Mouse (Mus musculus) kidney, embryonic 15.5 days (tissue): ENCODE measurements around the gene Cyfip1. TPM values are rescaled to one million over a fixed set of nuclear protein-coding genes. Genes with fewer than 3 reads are reported as not detected.
"Not testable (repeated sequence)": the region's sequence is repeated elsewhere in the genome, so short reads cannot be mapped to it uniquely, and the experiment has no call there.

Experiments used
- ATAC-seq: fragments of 200-750 bp; cut with Nextera tagmentation; replicated peaks from 2 replicates; pipeline ENCODE4 v1.8.0; 2017; ENCODE audit warnings: moderate TSS enrichment; ENCODE audit not compliant: low FRiP score
- H3K27ac ChIP-seq: fragments of 300-500 bp; sonication (generic); 2 replicates; pipeline ENCODE4 v1.5.1; 2015; ENCODE audit warnings: mild to moderate bottlenecking, inconsistent platforms
- H3K27me3 ChIP-seq: fragments of 300-500 bp; sonication (generic); 2 replicates; pipeline ENCODE4 v1.6.1; 2015; ENCODE audit warnings: inconsistent platforms
- H3K36me3 ChIP-seq: fragments of 300-500 bp; sonication (generic); 2 replicates; pipeline ENCODE4 v1.6.1; 2015; ENCODE audit warnings: inconsistent platforms
- H3K4me1 ChIP-seq: fragments of 300-500 bp; sonication (generic); 2 replicates; pipeline ENCODE4 v1.6.1; 2015; ENCODE audit warnings: inconsistent platforms
- H3K4me2 ChIP-seq: fragments of 300-500 bp; sonication (generic); 2 replicates; pipeline ENCODE4 v1.6.1; 2015; ENCODE audit warnings: moderate library complexity, mild to moderate bottlenecking, inconsistent platforms
- H3K4me3 ChIP-seq: fragments of 300-500 bp; sonication (generic); replicated peaks from 2 replicates; pipeline ENCODE4 v1.5.1; 2015; ENCODE audit warnings: mild to moderate bottlenecking, inconsistent platforms
- H3K9ac ChIP-seq: fragments of 300-500 bp; sonication (generic); 2 replicates; pipeline ENCODE4 v1.6.1; 2015; ENCODE audit warnings: mild to moderate bottlenecking, inconsistent platforms
- H3K9me3 ChIP-seq: fragments of 300-500 bp; sonication (generic); replicated peaks from 2 replicates; pipeline ENCODE4 v1.6.1; 2016; ENCODE audit warnings: inconsistent platforms
- WGBS: fragments of 180-500 bp; shearing (Covaris S2); methylation state at CpG from one replicate; pipeline ENCODE4 v1.1.7; 2015; ENCODE audit warnings: mixed read lengths; 5-methylcytosine and 5-hydroxymethylcytosine counted together
- polyA plus RNA-seq: library from polyadenylated mRNA; unstranded; fragments of >200 nt; fragmentation: Nextera tagmentation; extraction: Ambion mirVana; gene quantifications from 2 replicates; pipeline ENCODE4 v1.2.1, GENCODE M21; 2015

The Cyfip1 gene
- polyA plus RNA-seq, 1 experiment from 2014 or later: 112 TPM

DNA sequence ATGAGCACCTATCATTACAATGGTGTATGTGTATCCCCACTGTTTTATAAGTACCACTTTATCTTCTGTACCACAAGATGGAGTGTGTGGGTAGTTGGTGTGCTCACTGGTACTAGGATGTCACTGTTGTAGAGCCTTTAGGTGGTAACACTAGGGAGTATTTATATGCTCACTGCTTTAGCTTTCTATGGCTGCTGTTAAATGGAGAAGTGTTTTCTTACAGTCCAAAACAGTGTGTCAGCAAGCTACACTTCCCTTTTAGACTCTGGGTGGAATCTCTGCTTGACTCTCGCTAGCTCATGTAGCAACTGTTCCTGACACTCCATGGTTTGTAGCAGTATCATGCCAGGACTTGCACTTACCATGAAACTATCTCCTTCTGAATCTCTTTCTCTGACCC lies 68.0 kb downstream of the Cyfip1 start:
- no peak overlapping the region for H3K4me3 ChIP-seq
- no peak overlapping the region for H3K4me2 ChIP-seq
- peaks cover 88% of the 10 kb centered on the region for H3K36me3 ChIP-seq
- no peak overlapping the region for H3K9ac ChIP-seq
- ATAC-seq: no peak
- WGBS: 92% methylated on average over 1 of the region's 1 CpGs
- no peak overlapping the region for H3K27ac ChIP-seq
- H3K9me3 ChIP-seq: no peaks in the 10 kb centered on the region
- no peaks in the 10 kb centered on the region for H3K27me3 ChIP-seq
- no peaks in the 10 kb centered on the region for H3K4me1 ChIP-seq

DNA sequence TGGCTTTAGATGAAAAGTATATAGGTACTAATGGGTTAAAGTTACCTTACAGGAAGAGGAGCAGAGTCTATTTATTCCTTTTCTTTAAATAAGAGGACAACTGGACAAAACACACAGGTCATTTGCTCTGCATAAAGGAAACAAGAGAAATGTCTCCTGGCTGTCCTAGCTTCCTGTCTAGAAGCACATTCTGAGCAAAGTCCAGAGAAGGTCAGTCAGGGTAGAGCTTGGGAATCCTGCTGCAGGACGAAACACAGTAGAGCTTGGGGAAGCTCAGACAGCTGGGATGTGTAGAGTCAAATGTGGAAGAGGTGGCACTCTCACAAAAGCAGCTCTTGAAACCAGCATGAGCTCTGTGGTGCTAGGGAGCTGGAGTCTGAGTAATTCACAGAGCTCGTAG lies 68.8 kb downstream of the Cyfip1 start:
- Histone ChIP-seq H3K27me3 (no peaks in the 10 kb centered on the region), H3K9me3 (no peaks in the 10 kb centered on the region), H3K4me1 (no peaks in the 10 kb centered on the region), H3K27ac (no peak overlapping the region), H3K36me3 (peaks cover 88% of the 10 kb centered on the region), H3K4me2 (no peak overlapping the region), H3K9ac (no peak overlapping the region), H3K4me3 (no peak overlapping the region)
- no peak for ATAC-seq
- WGBS: 65% methylated on average over 2 of the region's 2 CpGs

DNA sequence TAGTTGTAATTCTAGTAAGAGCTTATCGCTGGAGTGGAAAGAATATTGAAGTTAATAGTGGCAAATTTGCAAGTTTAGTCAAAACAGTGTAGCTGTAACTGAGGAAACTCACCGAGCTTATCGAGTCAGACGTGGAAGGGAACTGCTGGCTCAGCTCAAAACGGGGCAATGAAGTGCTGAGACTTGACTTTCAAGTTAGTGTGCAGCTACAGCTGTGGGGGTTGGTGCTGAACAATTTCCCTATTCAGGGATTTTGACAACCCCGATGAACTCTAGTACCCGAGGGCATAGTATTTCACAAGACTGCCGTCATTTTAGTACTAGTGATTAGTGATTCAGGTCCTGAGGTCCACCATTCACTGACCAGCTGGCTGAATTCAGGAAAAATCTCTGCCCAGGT lies 69.8 kb downstream of the Cyfip1 start:
- H3K4me1 ChIP-seq: no peaks in the 10 kb centered on the region
- peaks cover 88% of the 10 kb centered on the region for H3K36me3 ChIP-seq
- no peak overlapping the region for H3K4me2 ChIP-seq
- H3K4me3 ChIP-seq: no peak overlapping the region
- no peaks in the 10 kb centered on the region for H3K27me3 ChIP-seq
- ATAC-seq: no peak
- 70% methylated on average over 8 of the region's 8 CpGs for WGBS
- H3K27ac ChIP-seq: no peak overlapping the region
- H3K9me3 ChIP-seq: no peaks in the 10 kb centered on the region
- no peak overlapping the region for H3K9ac ChIP-seq

DNA sequence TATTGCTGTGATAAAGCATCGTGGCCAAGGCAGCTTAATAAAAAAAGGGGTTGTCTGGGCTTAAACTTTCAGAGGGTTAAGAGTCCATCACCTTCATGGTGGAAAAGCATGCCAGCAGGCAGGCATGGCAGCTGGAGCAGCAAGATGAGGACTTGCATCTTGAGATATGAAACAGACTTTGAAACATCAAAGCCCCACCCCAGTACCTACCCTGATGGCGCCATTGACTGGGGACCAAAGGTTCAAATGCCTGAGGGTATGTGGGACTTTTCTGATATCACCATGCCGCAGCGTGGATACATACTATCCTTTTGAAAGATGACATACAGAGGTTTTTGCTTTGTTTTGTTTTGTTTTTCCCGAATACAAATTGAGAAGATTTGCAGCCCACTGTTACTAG lies 70.6 kb downstream of the Cyfip1 start:
- Histone ChIP-seq H3K9me3 (no peaks in the 10 kb centered on the region), H3K9ac (no peak overlapping the region), H3K27me3 (no peaks in the 10 kb centered on the region), H3K4me1 (no peaks in the 10 kb centered on the region), H3K4me2 (no peak overlapping the region), H3K36me3 (peaks cover 89% of the 10 kb centered on the region), H3K27ac (no peak overlapping the region), H3K4me3 (no peak overlapping the region)
- WGBS: 95% methylated on average over 5 of the region's 5 CpGs
- no peak for ATAC-seq

DNA sequence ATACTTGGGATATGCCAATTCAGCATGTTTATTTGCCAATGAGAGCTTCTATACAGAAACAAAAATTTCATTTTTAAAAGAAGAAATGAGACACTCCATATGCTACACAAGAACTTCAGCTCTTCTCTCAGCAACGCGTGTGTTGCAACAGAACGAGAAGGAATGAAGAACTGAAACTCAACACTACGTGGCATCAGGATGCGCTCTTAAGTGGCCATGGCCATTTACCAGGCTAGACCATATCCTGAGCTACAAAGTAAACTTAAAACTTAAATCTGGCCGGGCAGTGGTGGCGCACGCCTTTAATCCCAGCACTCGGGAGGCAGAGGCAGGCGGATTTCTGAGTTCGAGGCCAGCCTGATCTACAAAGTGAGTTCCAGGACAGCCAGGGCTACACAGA lies 76.8 kb downstream of the Cyfip1 start:
- H3K9ac ChIP-seq, H3K27ac ChIP-seq, ATAC-seq, H3K4me3 ChIP-seq, H3K4me2 ChIP-seq, H3K9me3 ChIP-seq, H3K27me3 ChIP-seq, H3K4me1 ChIP-seq: not testable (repeated sequence)
- WGBS: 98% methylated on average over 11 of the region's 11 CpGs
- peaks cover 98% of the 10 kb centered on the region for H3K36me3 ChIP-seq

DNA sequence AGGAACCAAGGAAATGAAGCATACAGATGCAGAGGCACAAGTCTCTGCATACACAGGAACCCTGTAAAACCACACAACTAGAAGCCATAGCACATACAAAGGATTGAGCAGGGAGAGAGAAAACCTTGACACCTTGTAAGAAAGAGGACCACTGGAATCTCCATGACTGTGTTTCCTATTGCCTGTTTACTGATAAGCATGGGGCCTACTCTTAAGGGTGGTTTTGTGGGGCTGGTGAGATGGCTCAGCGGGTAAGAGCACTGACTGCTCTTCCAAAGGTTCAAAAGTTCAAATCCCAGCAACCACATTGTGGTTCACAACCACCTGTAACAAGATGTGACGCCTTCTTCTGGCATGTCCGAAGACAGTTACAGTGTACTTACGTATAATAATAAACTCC lies 85.7 kb downstream of the Cyfip1 start:
- Histone ChIP-seq H3K4me1 (no peaks in the 10 kb centered on the region), H3K27me3 (no peaks in the 10 kb centered on the region), H3K4me2 (no peak overlapping the region), H3K9me3 (no peaks in the 10 kb centered on the region), H3K36me3 (peaks cover 87% of the 10 kb centered on the region), H3K27ac (no peak overlapping the region), H3K4me3 (no peak overlapping the region), H3K9ac (no peak overlapping the region)
- 94% methylated on average over 4 of the region's 4 CpGs for WGBS
- ATAC-seq: no peak

DNA sequence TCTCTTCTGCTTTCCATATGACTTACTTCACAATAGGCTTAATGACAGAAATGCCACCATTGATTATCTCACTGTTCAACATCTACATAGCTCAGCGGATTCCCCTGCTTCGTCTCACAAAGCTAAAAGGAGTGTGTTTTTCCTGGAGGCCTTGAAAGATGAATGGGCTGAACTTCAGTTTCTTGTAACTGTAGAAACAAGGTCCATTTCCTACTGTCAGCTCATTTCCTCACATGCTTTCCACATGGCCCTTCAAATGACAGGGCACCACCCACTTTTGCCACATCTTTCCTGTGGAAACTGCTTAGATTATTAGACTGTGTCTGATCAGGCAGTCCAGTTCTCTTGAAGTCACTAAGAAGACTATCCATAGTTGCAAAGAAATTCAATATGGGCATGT lies 87.1 kb downstream of the Cyfip1 start:
- no peak overlapping the region for H3K4me2 ChIP-seq
- WGBS: 65% methylated on average over 2 of the region's 2 CpGs
- no peak overlapping the region for H3K27ac ChIP-seq
- H3K36me3 ChIP-seq: peaks cover 83% of the 10 kb centered on the region
- no peak overlapping the region for H3K4me3 ChIP-seq
- H3K4me1 ChIP-seq: no peaks in the 10 kb centered on the region
- no peaks in the 10 kb centered on the region for H3K27me3 ChIP-seq
- no peak for ATAC-seq
- no peaks in the 10 kb centered on the region for H3K9me3 ChIP-seq
- H3K9ac ChIP-seq: no peak overlapping the region

DNA sequence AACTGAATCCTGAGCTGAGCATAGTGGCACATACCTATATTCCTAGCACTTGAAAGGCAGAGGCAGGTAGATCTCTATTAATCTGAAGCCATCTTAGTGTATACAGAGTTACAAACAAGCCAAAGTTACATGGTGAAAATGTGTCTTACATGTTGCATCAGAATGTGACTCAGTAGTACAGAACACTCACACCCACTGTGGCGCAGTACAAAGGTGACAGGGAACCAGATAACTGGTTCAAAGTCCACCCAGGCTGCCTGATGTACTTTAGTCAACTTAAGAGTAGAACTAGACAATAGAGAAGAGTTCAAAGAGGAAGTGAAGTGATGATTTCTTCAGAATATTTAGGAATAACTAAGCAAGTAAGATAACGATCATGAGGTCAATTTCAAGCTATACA lies 93.5 kb downstream of the Cyfip1 start:
- 94% methylated on average over 2 of the region's 2 CpGs for WGBS
- Histone ChIP-seq H3K36me3 (peaks cover 51% of the 10 kb centered on the region), H3K4me2 (no peak overlapping the region), H3K4me1 (no peaks in the 10 kb centered on the region), H3K27me3 (no peaks in the 10 kb centered on the region), H3K4me3 (no peak overlapping the region), H3K9ac (no peak overlapping the region), H3K27ac (no peak overlapping the region), H3K9me3 (no peaks in the 10 kb centered on the region)
- ATAC-seq: no peak

DNA sequence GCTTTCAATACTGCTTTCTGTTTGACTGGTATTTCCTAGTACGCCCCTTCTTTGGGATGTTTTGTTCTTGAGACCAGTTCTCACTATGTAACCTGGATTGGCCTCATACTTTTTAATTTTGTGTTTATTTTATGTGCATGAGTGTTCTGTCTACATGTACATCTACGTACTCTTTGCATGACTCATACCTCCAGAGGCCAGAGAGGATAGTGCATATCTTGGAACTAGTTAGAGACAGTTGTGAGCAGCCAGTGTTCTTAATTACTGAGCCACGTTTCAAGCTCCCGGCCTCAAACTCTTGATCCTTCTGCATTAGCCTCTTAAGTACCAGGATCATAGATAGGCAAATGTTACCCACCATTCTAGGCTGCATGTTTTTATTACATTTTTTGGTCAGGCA lies 96.8 kb downstream of the Cyfip1 start:
- H3K27ac ChIP-seq: no peak overlapping the region
- no peak overlapping the region for H3K9ac ChIP-seq
- WGBS: 93% methylated on average over 4 of the region's 4 CpGs
- H3K4me2 ChIP-seq: no peak overlapping the region
- H3K4me3 ChIP-seq: no peak overlapping the region
- peaks cover 40% of the 10 kb centered on the region for H3K36me3 ChIP-seq
- H3K9me3 ChIP-seq: no peaks in the 10 kb centered on the region
- H3K4me1 ChIP-seq: no peaks in the 10 kb centered on the region
- no peak for ATAC-seq
- no peaks in the 10 kb centered on the region for H3K27me3 ChIP-seq

DNA sequence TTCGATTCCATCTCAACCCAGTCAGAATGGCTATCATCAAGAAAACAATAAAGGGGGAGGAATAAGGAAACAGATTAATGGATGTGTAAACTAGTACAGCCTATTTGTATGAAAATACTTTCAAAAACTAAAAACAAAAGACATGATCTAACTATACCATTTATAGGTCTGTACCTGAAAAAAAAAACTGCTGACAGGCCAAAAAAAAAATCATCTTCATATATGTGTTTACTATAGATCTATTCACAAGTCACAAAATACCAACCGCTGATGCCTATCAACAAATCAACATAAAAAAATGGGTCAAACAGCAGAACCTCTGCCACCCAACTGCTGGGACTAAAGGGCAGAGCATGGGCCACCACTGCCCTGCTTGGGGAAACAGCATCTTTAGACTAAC lies 114.5 kb downstream of the Cyfip1 start:
- peaks cover 5% of the 10 kb centered on the region; the same call in 1 of the 2 replicates for H3K4me1 ChIP-seq
- ATAC-seq: no peak
- H3K27ac ChIP-seq: no peak overlapping the region
- H3K27me3 ChIP-seq: no peaks in the 10 kb centered on the region
- 96% methylated on average over 2 of the region's 2 CpGs for WGBS
- H3K4me3 ChIP-seq: no peak overlapping the region
- H3K9me3 ChIP-seq: peaks cover 5% of the 10 kb centered on the region; the same call in 1 of the 2 replicates
- no peak overlapping the region for H3K9ac ChIP-seq
- peaks cover 32% of the 10 kb centered on the region for H3K36me3 ChIP-seq
- H3K4me2 ChIP-seq: no peak overlapping the region

DNA sequence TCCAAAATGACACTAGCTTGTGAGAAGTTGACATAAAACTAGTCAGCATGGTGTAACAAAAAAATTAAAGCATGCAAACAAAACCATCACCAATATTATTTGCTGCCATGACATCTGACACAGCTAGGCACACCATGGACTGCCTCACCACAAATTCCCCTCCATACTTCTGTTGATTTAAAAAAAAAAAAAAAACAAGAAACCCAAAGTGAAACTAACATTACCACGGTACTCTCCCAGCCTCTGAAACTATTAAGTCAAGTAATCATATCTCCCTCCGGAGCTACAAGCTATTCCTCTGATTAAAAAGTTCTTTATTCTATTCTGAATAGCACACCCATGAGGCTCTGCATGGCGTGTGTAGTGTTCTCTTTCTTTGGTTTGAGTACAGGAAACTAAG lies 115.6 kb downstream of the Cyfip1 start:
- no peak for ATAC-seq
- H3K36me3 ChIP-seq: peaks cover 32% of the 10 kb centered on the region
- no peak overlapping the region for H3K4me2 ChIP-seq
- H3K27ac ChIP-seq: no peak overlapping the region
- H3K9me3 ChIP-seq: peaks cover 5% of the 10 kb centered on the region; the same call in 1 of the 2 replicates
- 93% methylated on average over 3 of the region's 3 CpGs for WGBS
- no peaks in the 10 kb centered on the region for H3K27me3 ChIP-seq
- no peak overlapping the region for H3K4me3 ChIP-seq
- H3K9ac ChIP-seq: no peak overlapping the region
- peaks cover 7% of the 10 kb centered on the region; the same call in 1 of the 2 replicates for H3K4me1 ChIP-seq

DNA sequence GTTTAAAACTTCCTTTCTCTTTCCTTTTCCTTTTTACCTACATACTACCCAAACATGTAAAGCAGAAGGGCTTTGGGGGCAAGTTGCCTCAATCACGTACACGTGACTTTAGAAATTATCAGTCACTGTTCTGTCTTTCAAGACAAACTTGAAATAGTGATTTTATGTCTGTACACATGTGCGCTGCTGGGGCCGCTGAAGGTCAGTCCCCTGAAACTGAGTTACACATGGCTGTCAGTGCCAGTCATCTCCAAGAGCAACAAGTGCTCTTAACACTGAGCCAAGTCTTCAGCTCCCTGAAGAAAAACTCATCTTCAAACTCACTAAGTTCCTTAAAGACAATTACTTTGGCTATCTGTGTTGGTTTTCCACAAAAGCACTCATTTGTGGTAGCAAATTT lies 116.4 kb downstream of the Cyfip1 start:
- H3K4me1 ChIP-seq: peaks cover 8% of the 10 kb centered on the region; the same call in 1 of the 2 replicates
- H3K9ac ChIP-seq: no peak overlapping the region
- no peak for ATAC-seq
- peaks cover 32% of the 10 kb centered on the region for H3K36me3 ChIP-seq
- no peak overlapping the region for H3K4me3 ChIP-seq
- 92% methylated on average over 4 of the region's 4 CpGs for WGBS
- no peak overlapping the region for H3K27ac ChIP-seq
- H3K27me3 ChIP-seq: no peaks in the 10 kb centered on the region
- H3K9me3 ChIP-seq: peaks cover 5% of the 10 kb centered on the region; the same call in 1 of the 2 replicates
- H3K4me2 ChIP-seq: no peak overlapping the region

DNA sequence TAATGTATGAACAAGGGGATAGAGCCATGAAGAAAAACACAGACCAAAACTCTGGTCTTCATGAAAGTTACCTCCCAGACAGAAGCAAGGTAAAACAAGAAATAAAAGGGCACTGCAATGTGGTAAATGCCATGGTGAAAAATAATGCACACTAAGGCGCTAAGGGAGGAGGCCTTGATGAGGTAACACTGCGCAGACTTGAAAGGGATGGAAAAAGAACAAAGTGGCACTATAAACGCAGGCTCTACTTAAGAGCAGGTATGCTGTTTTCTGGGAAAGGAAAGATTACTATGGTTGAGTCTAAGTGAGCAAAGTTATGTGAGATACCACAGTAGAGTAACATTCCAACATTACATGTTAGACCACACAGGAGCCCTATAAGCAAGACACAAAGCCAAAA lies 118.3 kb downstream of the Cyfip1 start:
- Histone ChIP-seq H3K27me3 (no peaks in the 10 kb centered on the region), H3K4me2 (no peak overlapping the region), H3K4me1 (peaks cover 15% of the 10 kb centered on the region; the same call in 1 of the 2 replicates), H3K9me3 (no peaks in the 10 kb centered on the region), H3K36me3 (peaks cover 21% of the 10 kb centered on the region; the same call in 1 of the 2 replicates), H3K9ac (no peak overlapping the region), H3K4me3 (no peak overlapping the region), H3K27ac (no peak overlapping the region)
- 96% methylated on average over 3 of the region's 3 CpGs for WGBS
- ATAC-seq: no peak
